7 mouse cellular contexts compared by ENCODE assay signal in genomic region chr14:121035663-121036473, GRCm38 (mm10). TPM values are rescaled to one million over a fixed set of nuclear protein-coding genes. Genes with fewer than 3 reads are reported as not detected.
DNase-seq lines count a peak whose midpoint lies in the region; ATAC-seq and TF ChIP-seq lines count a peak whose summit lies in the region.

No protein-coding gene starts in this region.

- peaks cover 35% of the 10 kb centered on the region for H3K4me1 ChIP-seq in hindbrain, embryonic 13.5 days (replicated peaks)
- peaks cover 7% of the 10 kb centered on the region for H3K4me1 ChIP-seq in small intestine, adult 2 months (ENCODE audit: control insufficient read depth, insufficient read depth, insufficient read length, low read length)

- peak overlapping the region; percentile 89 for H3K27ac ChIP-seq in hindbrain, embryonic 13.5 days
- H3K27ac ChIP-seq in small intestine, adult 2 months (ENCODE audit: insufficient read depth, low read depth, low read length) = peak overlapping the region; percentile 17; the same call in 1 of the 2 replicates

- no peaks in the 10 kb centered on the region for H3K9me3 ChIP-seq in hindbrain, embryonic 13.5 days

- no peaks in the 10 kb centered on the region for H3K36me3 ChIP-seq in hindbrain, embryonic 13.5 days
- H3K36me3 ChIP-seq in small intestine, adult 2 months (ENCODE audit: control insufficient read depth, insufficient read depth, low read length) = no peaks in the 10 kb centered on the region

- no peak for TF ChIP-seq CTCF in small intestine, adult 2 months (IDR thresholded peaks at IDR 0.05; ENCODE audit: extremely low read depth, insufficient read length, insufficient replicate concordance, low read depth, low read length)

- DNase-seq in R1 (ENCODE audit: low read depth, low spot score) = peak; percentile 54
- DNase-seq in cerebellum, adult 11 months = peak; percentile 56
- DNase-seq in frontal cortex, postnatal 36 days (ENCODE audit: low spot score in 2 of 2) = peak; percentile 41 to 51
- DNase-seq in left cerebral cortex, postnatal 4 days = peak; percentile 73
- DNase-seq in mesoderm, embryonic 11.5 days (ENCODE audit: low read depth, low spot score) = peak; percentile 75

- WGBS in hindbrain, embryonic 13.5 days = under 1% methylated on average over 55 of the region's 100 CpGs
- WGBS in small intestine, adult 2 months = under 1% methylated on average over 86 of the region's 100 CpGs

- H3K27me3 ChIP-seq in hindbrain, embryonic 13.5 days = peaks cover 24% of the 10 kb centered on the region
- H3K27me3 ChIP-seq in small intestine, adult 2 months (ENCODE audit: control insufficient read depth, insufficient read depth, low read length) = no peaks in the 10 kb centered on the region

- TF ChIP-seq POLR2A in small intestine, adult 2 months (IDR thresholded peaks at IDR 0.05; ENCODE audit: low read depth, low read length) = no peak

- intact Hi-C loops in left cerebral cortex, postnatal 4 days (cut with DNase I) = loop anchor here (5.0 to 10.0 kb wide), 2 partner anchors 186 to 201 kb away; no protein-coding TSS in a partner anchor

- ATAC-seq in hindbrain, embryonic 13.5 days (ENCODE audit: low FRiP score) = peak; percentile 81

- peak overlapping the region; percentile 86 for H3K4me2 ChIP-seq in hindbrain, embryonic 13.5 days

- H3K9ac ChIP-seq in hindbrain, embryonic 13.5 days = peak overlapping the region; percentile 94

- peak overlapping the region; percentile 85 for H3K4me3 ChIP-seq in hindbrain, embryonic 13.5 days
- peak overlapping the region; percentile 85 for H3K4me3 ChIP-seq in small intestine, adult 2 months (ENCODE audit: low read depth, low read length)

RNA-seq across cellular contexts. Expression of gene Farp1, which starts 0.9 kb away (rescaled TPM):
- 23.3 and 24.8 TPM in 2 replicates for polyA plus RNA-seq in hindbrain, embryonic 13.5 days (2015; fragmentation: Nextera tagmentation; extraction: Ambion mirVana)
- 100 to 1,000 TPM; 239 to 257 TPM for total RNA-seq in left cerebral cortex, postnatal 4 days (2021)
- polyA plus RNA-seq in small intestine, adult 2 months (2012; rRNA removed) = 5.9 and 12.4 TPM in 2 replicates

Comparison
In these comparisons a context has a peak if more than half of its experiments do, and no peak if none do; other contexts are left out.
1. Peak in every context shown above with its lines: DNase-seq, ATAC-seq, H3K4me3 ChIP-seq and H3K27ac ChIP-seq.